Mouse (Mus musculus) liver, embryonic 11.5 days (tissue): ENCODE measurements around the gene Usp47. TPM values are rescaled to one million over a fixed set of nuclear protein-coding genes. Genes with fewer than 3 reads are reported as not detected.

ENCODE experiments used
- ATAC-seq: fragments of 200-750 bp; cut with Nextera tagmentation; replicated peaks from 2 replicates; pipeline ENCODE4 v1.8.0; 2017; ENCODE audit warnings: moderate number of reproducible peaks, mild to moderate bottlenecking, moderate TSS enrichment, moderate library complexity; ENCODE audit not compliant: low FRiP score
- DNase-seq: peaks from one replicate; pipeline ENCODE4 v3.0.0-alpha.2; 2017; ENCODE audit warnings: low spot score
- H3K27ac ChIP-seq: fragments of 300-500 bp; sonication (generic); 2 replicates; pipeline ENCODE4 v1.5.1; 2014; ENCODE audit warnings: mild to moderate bottlenecking, low read depth, low read length, control low read depth
- H3K27me3 ChIP-seq: fragments of 300-500 bp; sonication (generic); replicated peaks from 2 replicates; pipeline ENCODE4 v1.6.1; 2014; ENCODE audit warnings: low read length, mixed read lengths; ENCODE audit not compliant: control insufficient read depth, insufficient read depth
- H3K36me3 ChIP-seq: fragments of 300-500 bp; sonication (generic); 2 replicates; pipeline ENCODE4 v1.6.1; 2014; ENCODE audit warnings: mild to moderate bottlenecking, low read length, moderate library complexity, mixed read lengths; ENCODE audit not compliant: control insufficient read depth, insufficient read depth
- H3K4me1 ChIP-seq: fragments of 300-500 bp; sonication (generic); replicated peaks from 2 replicates; pipeline ENCODE4 v1.6.1; 2014; ENCODE audit warnings: low read length, mixed read lengths; ENCODE audit not compliant: control insufficient read depth, insufficient read depth
- H3K4me2 ChIP-seq: fragments of 300-500 bp; sonication (generic); 2 replicates; pipeline ENCODE4 v1.6.1; 2014; ENCODE audit warnings: mild to moderate bottlenecking, control low read depth, moderate library complexity
- H3K4me3 ChIP-seq: fragments of 300-500 bp; sonication (generic); 2 replicates; pipeline ENCODE4 v1.5.1; 2014; ENCODE audit warnings: low read depth, low read length, control low read depth
- H3K9ac ChIP-seq: fragments of 300-500 bp; sonication (generic); 2 replicates; pipeline ENCODE4 v1.6.1; 2014; ENCODE audit warnings: low read depth, low read length, control low read depth
- H3K9me3 ChIP-seq: fragments of 300-500 bp; sonication (generic); 2 replicates; pipeline ENCODE4 v1.6.1; 2016; ENCODE audit warnings: low read length, inconsistent platforms, mixed read lengths; ENCODE audit not compliant: control insufficient read depth
- WGBS: fragments of 180-500 bp; shearing (Covaris S2); extraction: QIAGEN DNeasy Blood & Tissue Kit; methylation state at CpG from one replicate; pipeline ENCODE4 v1.1.7; 2014; 5-methylcytosine and 5-hydroxymethylcytosine counted together
- polyA plus RNA-seq: library from polyadenylated mRNA; unstranded; fragments of >200 nt; fragmentation: Nextera tagmentation; extraction: Ambion mirVana; gene quantifications from 2 replicates; pipeline ENCODE4 v1.2.1, GENCODE M21; 2014

Gene Usp47
- polyA plus RNA-seq, 1 experiment from 2014 or later: 55.3 TPM

DNA sequence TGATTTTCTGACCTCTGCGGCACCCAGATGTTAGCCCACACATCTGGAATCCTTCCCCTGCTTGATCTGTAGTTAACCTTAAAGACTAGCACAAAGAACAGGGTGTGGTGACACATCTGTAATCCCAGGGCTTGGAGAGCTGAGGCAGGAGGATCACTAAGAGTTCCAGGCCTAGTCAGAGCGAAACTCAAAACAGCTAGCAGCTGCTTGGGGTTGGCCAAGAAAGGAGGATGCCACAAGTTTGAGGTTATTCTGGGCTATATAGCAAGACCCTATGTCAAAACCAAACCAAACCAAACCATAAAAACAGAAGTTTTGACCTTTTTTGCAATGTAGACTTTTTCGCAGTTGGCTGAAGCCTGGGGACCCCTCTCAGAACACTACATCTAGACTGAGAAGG lies 107.4 kb downstream of the Usp47 start:
- ATAC-seq (no peak), DNase-seq (no peak)
- Histone ChIP-seq H3K4me1 (no peaks in the 10 kb centered on the region), H3K4me3 (no peak overlapping the region), H3K27me3 (no peaks in the 10 kb centered on the region), H3K27ac (no peak overlapping the region), H3K36me3 (no peaks in the 10 kb centered on the region), H3K4me2 (no peak overlapping the region), H3K9me3 (no peaks in the 10 kb centered on the region), H3K9ac (no peak overlapping the region)
- 90% methylated on average over 3 of the region's 3 CpGs for WGBS

DNA sequence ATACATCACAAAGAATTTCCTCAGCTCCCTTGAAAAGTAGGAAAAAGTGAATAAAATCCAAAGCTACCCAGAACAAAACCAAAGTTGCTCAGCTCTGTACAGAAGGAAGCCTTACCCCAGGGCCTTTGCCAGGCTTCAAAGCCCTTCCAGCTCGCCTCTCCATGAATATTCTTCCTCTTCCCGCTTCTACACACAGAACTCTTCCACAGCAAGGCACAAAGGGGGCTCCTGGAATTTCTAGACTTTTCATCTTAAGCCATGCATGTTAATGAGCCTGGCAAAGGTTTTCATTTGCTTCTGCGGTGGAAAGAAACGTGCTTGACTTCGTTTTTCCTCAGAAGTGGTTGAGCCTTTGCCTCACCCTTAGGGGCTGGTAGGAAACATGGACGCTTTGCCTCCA lies 108.7 kb downstream of the Usp47 start:
- Histone ChIP-seq H3K36me3 (no peaks in the 10 kb centered on the region), H3K4me2 (no peak overlapping the region), H3K9me3 (no peaks in the 10 kb centered on the region), H3K4me1 (no peaks in the 10 kb centered on the region), H3K27ac (no peak overlapping the region), H3K4me3 (no peak overlapping the region), H3K9ac (no peak overlapping the region), H3K27me3 (no peaks in the 10 kb centered on the region)
- DNase-seq: no peak
- 68% methylated on average over 6 of the region's 6 CpGs for WGBS
- no peak for ATAC-seq

DNA sequence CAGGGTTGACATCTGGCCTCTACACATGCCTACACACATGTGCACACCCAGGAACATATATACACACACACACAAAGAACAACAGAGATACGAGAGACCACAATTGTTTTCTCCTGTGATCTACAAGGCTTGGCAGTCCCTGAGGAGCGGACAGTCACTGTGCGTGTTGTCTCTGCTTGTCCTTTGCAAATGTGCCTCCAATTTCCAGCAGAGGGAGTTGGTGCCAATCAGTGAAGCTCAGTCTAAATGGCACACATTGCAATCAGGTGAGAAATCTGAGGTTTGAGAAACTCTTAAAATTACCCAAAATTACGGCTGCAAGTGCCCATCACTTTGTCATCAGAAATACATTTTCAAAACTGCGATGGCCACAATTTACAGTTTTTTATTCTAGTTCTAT lies 110.0 kb downstream of the Usp47 start:
- H3K4me2 ChIP-seq: no peak overlapping the region
- WGBS: 86% methylated on average over 5 of the region's 5 CpGs
- no peaks in the 10 kb centered on the region for H3K27me3 ChIP-seq
- H3K36me3 ChIP-seq: no peaks in the 10 kb centered on the region
- no peak for ATAC-seq
- H3K9me3 ChIP-seq: no peaks in the 10 kb centered on the region
- H3K9ac ChIP-seq: no peak overlapping the region
- H3K4me1 ChIP-seq: no peaks in the 10 kb centered on the region
- no peak overlapping the region for H3K27ac ChIP-seq
- DNase-seq: no peak
- H3K4me3 ChIP-seq: no peak overlapping the region

DNA sequence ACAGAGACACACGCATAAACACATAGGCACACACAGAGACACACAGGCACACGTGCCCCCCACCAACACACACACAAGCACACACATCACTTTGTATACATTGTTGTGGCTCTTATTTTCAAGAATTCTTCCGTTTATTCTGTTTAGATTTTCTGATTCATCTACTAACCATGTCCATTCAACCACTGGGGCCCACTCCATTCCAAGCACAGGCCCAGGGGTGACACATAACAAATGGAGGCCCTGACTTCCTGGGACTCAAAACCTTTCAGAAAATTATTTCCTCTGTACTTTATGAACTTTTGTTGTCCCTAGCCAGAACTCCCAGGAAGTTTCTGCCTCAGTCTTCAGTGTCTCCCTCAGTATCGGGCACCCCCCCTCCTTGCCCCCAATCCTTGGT lies 111.9 kb downstream of the Usp47 start:
- ATAC-seq: no peak
- Histone ChIP-seq H3K27me3 (no peaks in the 10 kb centered on the region), H3K4me2 (no peak overlapping the region), H3K36me3 (no peaks in the 10 kb centered on the region), H3K4me3 (no peak overlapping the region), H3K27ac (no peak overlapping the region), H3K4me1 (no peaks in the 10 kb centered on the region), H3K9me3 (no peaks in the 10 kb centered on the region), H3K9ac (no peak overlapping the region)
- DNase-seq: no peak
- 80% methylated on average over 4 of the region's 4 CpGs for WGBS

GRCm38 (mm10) chr7:112136537-112136936 lies 113.2 kb downstream of the Usp47 start:
- Histone ChIP-seq H3K4me2 (no peak overlapping the region), H3K9ac (no peak overlapping the region), H3K27ac (no peak overlapping the region), H3K4me3 (no peak overlapping the region), H3K27me3 (no peaks in the 10 kb centered on the region), H3K4me1 (no peaks in the 10 kb centered on the region), H3K9me3 (no peaks in the 10 kb centered on the region), H3K36me3 (no peaks in the 10 kb centered on the region)
- no peak for ATAC-seq
- 84% methylated on average over 5 of the region's 5 CpGs for WGBS
- DNase-seq: no peak

- no peak for DNase-seq
Observed at GRCm38 (mm10) chr7:112138168-112138508, 114.8 kb downstream of the Usp47 start.

DNA sequence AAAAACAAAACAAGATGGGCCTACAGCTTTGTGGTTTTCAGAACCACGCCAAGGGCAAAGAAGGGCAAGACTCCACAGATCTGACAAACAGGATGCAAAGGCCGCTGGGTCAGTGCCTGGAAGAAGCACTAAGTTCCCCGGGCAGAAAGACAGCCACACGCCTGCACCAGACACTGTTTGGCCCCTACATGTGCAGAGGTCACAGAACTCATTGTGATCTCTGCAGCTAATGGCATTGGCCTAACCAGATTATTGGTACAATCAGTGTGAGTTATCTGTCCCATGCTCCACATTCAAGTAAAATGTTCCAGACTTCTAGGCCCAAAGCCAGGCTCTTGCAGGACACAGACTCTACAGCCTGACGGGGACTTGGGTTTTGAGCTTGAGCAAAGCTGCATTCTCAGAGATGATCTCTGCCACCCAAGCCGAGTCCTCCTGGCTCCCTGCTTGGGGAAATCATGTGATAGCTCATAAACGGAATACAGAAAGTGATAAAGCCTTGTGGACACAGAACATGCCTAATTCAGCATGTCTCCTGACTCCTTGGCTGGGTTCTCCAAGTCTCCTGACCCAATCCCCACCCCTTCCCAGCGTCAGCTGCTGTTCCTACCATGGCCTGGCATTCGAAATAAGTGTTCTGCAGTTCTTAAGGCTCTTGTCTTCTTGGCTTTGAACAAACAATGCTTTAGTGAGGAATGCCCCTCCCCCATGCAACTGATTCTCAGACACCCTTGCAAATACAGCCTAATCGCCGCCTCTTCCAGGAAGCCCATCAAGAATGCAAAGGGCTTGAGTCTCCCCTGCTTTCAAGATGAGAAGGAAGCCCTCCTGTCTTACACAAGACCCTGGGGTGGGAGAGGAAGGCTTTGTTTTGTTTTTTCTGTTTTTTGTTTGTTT lies 115.5 kb downstream of the Usp47 start:
- no peaks in the 10 kb centered on the region for H3K9me3 ChIP-seq
- H3K27me3 ChIP-seq: no peaks in the 10 kb centered on the region
- H3K36me3 ChIP-seq: no peaks in the 10 kb centered on the region
- H3K4me3 ChIP-seq: no peak overlapping the region
- no peak overlapping the region for H3K4me2 ChIP-seq
- 68% methylated on average over 11 of the region's 11 CpGs for WGBS
- ATAC-seq (no peak), DNase-seq (no peak)
- H3K27ac ChIP-seq: no peak overlapping the region
- H3K4me1 ChIP-seq: no peaks in the 10 kb centered on the region
- H3K9ac ChIP-seq: no peak overlapping the region

More at GRCm38 (mm10) chr7:112138168-112138508, 114.8 kb downstream of the Usp47 start:
- H3K27ac ChIP-seq: no peak overlapping the region
- H3K4me1 ChIP-seq: no peaks in the 10 kb centered on the region
- H3K36me3 ChIP-seq: no peaks in the 10 kb centered on the region
- no peak overlapping the region for H3K9ac ChIP-seq
- 76% methylated on average over 7 of the region's 7 CpGs for WGBS
- no peak for ATAC-seq
- no peaks in the 10 kb centered on the region for H3K9me3 ChIP-seq
- H3K27me3 ChIP-seq: no peaks in the 10 kb centered on the region
- no peak overlapping the region for H3K4me2 ChIP-seq
- no peak overlapping the region for H3K4me3 ChIP-seq

- WGBS: 95% methylated on average over 2 of the region's 2 CpGs
- Histone ChIP-seq H3K27me3 (no peaks in the 10 kb centered on the region), H3K4me3 (no peak overlapping the region), H3K27ac (no peak overlapping the region), H3K36me3 (no peaks in the 10 kb centered on the region), H3K9ac (no peak overlapping the region), H3K9me3 (no peaks in the 10 kb centered on the region), H3K4me1 (no peaks in the 10 kb centered on the region), H3K4me2 (no peak overlapping the region)
- ATAC-seq: no peak
- no peak for DNase-seq
Observed at GRCm38 (mm10) chr7:112140725-112141124, 117.4 kb downstream of the Usp47 start.

DNA sequence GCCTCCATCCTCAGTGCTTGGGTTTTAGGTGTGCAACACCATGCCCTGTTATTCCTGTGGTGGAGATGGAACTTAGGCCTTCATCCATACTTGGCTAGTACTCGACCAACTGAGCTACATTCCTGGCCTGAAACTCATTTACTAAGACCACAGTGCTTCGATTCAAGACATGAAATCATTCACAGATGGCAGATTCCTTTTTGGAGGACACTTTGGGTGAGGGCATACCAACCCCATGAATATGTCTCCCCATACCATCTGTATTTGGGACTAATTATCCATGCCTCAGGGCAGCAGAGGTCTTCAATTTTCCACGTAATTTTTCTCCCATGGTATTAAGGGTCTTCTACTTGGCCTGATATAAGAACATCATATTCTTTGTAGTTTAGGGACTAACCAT lies 119.3 kb downstream of the Usp47 start:
- Histone ChIP-seq H3K4me3 (no peak overlapping the region), H3K27me3 (no peaks in the 10 kb centered on the region), H3K9me3 (no peaks in the 10 kb centered on the region), H3K27ac (no peak overlapping the region), H3K9ac (no peak overlapping the region), H3K4me1 (no peaks in the 10 kb centered on the region), H3K36me3 (no peaks in the 10 kb centered on the region), H3K4me2 (no peak overlapping the region)
- 79% methylated on average over 3 of the region's 3 CpGs for WGBS
- DNase-seq: no peak
- no peak for ATAC-seq
